Mouse (Mus musculus) C2C12 (cell line): ENCODE data around the gene Primpol.

ENCODE experiments used
- CEBPB ChIP-seq: IDR thresholded peaks from one replicate; pipeline ENCODE4 v1.6.1; 2011; ENCODE audit warnings: low read depth, mild to moderate bottlenecking, control low read depth, moderate library complexity
- USF1 ChIP-seq: IDR thresholded peaks from one replicate; pipeline ENCODE4 v1.6.1; 2011; ENCODE audit warnings: low read depth, mild to moderate bottlenecking, control low read depth, moderate library complexity

- no peak for TF ChIP-seq CEBPB
- no peak for TF ChIP-seq USF1
Observed at GRCm38 (mm10) chr8:46627881-46628280, 10.9 kb upstream of the Primpol start.
